Mouse (Mus musculus): ENCODE data around the gene Olfr1045.
"Not testable (repeated sequence)": the region's sequence is repeated elsewhere in the genome, so short reads cannot be mapped to it uniquely, and the experiment has no call there.

Olfr1045 gene

DNA sequence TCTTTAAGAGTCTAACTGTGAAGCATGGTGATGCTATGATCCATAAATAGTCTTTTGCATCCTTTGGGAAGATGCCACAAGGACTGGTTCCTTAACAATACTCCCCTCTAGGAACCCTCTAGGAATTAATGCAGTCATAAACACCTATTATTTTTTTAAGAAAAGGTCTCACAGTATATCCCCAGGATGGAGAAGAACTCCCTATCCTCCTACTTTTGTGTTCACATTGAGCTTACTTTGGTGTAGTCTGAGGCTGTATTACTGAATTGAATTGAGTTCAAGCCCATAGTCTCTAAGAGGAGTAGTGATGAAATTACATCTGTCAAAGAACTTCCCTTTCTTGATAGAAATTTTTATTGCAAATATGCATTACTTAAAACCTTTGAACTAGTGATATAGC is at the start of gene Olfr1045:
TSS of gene Olfr1045 (minus strand) at position 101 of the 400 bp plus-strand sequence.
- no peak for DNase-seq (ENCODE audit: low spot score)

DNA sequence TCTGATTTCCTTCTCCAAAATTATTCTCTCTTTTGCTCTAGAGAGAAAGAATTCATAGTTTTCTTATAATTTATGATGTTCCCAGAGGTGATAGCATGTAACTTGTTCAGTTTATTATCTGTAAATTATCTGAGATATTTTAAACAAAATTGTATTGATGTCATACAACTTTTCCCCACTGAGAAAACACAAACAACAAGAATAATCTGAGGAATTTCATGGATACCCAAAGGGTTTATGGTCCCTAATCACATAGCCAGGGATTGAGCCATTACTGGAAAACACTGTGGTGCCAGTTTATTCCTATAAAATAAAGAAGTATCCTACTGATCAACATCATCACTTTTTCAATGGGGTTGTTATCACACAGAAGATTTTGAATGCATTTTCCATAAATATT is 37.4 kb upstream of the Olfr1045 start, which contains the start of gene Olfr1048:
TSS of gene Olfr1048 (minus strand) at position 101 of the 400 bp plus-strand sequence.
- DNase-seq (ENCODE audit: low spot score), result no peak

GRCm38 (mm10) chr2:86231301-86231700 is 28.5 kb upstream of the Olfr1045 start, which contains the start of gene Olfr1047:
TSS of gene Olfr1047 (minus strand) at chr2:86231401.
- DNase-seq (ENCODE audit: low spot score), result no peak

GRCm38 (mm10) chr2:86219214-86219613 is 16.4 kb upstream of the Olfr1045 start, which contains the start of gene Olfr1046:
TSS of gene Olfr1046 (minus strand) at chr2:86219314.
- no peak for DNase-seq (ENCODE audit: low spot score)

DNA sequence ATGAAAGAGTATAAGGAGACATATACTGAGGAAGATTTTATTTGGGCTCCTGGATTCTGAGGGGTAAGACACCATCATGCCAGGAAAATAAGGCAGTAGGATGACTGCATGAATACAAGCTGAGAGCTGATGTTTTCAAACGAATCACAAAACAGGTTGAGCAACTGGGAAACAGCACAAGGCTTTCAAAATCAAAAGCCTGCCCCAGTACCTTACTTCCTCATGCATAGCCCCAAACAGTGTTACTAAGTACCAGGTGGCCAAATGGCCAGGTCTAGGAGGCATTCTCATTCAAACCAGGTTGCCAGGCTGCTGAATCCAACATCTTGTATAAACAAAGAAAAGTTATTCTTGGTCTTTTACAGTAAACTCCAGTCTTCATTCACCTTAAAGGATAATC is 6.9 kb downstream of the Olfr1045 start:
- DNase-seq (ENCODE audit: low spot score), result no peak

DNA sequence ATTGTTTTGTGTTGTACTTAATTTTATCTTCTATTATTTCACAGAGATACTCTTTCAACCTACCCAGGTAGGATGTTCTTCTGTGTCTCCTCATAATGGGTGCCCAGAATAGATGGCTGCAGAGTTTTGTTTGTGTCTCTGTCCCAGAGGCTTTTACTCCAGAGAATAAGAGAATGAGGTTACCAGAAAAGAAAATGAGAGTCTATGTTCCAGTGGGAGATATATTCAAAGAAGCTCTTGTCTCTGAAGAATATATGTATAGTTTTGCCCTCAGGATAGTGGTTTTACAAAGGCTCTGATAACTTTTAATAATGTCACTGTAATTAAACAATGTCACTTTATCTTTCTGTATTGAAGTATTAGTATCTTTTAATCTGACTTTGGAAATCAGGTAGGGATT is 17.2 kb downstream of the Olfr1045 start, which contains the start of gene Olfr52:
TSS of gene Olfr52 (minus strand) at position 101 of the 400 bp plus-strand sequence.
- DNase-seq (ENCODE audit: low spot score), result no peak

GRCm38 (mm10) chr2:86179950-86180349 is 22.9 kb downstream of the Olfr1045 start:
- DNase-seq (ENCODE audit: low spot score), result no peak

DNA sequence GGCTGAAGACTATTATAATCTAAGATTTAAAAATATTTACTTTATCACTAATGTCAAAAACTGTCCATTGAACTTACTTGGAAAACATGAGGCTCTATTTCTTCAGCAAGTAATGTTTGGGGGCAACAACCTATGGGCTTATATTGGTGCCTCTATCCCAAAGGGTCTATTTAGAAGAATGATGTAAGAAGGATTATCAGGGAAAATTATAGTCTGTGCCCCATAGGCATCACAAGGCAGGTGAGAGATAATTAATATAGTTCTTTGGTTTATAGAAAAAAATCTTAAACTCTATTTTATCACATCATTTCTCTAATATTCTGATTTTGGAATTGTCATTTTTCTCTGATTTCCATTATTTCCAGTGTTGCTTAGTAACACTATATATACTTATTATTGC is 25.1 kb downstream of the Olfr1045 start, which contains the start of gene Olfr1044:
TSS of gene Olfr1044 (minus strand) at position 101 of the 400 bp plus-strand sequence.
- DNase-seq (ENCODE audit: low spot score), result no peak

DNA sequence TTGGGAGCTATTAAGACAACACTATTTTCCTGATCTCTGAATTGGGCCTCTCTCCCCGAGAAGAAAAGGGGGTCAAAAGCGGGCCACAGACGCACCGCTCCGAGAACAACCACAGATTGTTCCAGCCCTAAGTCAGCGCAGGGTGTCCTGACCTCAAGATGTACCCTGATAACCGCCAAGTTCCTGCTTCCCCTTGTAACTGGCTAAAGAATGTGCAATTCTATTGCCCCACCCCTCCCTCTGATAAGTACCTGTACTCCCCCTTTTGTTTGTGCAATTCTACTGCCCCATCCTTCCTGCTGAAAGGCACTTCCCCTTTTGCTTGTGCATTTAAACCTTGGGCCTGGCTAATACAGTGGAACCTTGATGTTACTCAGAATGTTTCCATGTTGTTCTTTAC is 27.4 kb downstream of the Olfr1045 start:
- not testable (repeated sequence) for DNase-seq (ENCODE audit: low spot score)

GRCm38 (mm10) chr2:86167422-86167821 is 35.4 kb downstream of the Olfr1045 start, which contains the start of gene Olfr1043:
TSS of gene Olfr1043 (minus strand) at chr2:86167522.
- no peak for DNase-seq (ENCODE audit: low spot score)

DNA sequence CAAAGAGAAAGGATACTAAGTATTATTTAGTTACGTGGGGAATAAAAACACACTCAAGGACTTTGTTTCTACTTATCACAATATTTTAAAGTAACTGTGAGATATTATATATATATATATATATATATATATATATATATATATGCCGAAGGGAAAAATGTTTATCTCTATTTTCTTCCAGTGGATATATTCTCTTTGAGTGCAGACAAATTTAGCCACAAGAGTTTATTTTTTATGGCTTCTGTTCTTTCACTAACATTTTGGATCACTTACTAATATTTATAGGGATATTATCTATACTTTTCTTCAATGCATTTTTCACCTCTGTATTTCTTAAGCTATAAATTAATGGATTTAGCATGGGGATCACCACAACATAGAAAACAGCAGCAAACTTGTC is 41.1 kb downstream of the Olfr1045 start, which contains the start of gene Olfr1042:
TSS of gene Olfr1042 (minus strand) at position 101 of the 400 bp plus-strand sequence.
- DNase-seq (ENCODE audit: low spot score), result no peak

DNA sequence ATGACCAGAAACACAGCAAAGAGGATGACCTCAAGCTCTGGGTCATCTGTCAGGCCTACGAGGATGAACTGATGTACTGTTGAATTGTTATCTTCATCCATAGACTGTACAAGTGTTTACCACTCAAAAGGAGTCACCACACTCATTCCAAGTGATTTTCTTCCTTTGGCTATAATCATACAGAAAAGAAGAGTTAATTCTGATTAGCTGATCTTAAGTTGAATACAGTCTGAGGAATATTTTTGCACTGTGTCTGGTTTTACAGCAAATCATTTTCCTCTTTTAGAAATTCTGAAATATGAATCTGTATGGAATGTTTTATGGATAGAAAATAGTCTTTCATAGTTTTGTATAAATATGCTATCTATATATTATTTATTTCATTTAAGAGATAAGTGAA is 56.2 kb downstream of the Olfr1045 start, which contains the start of gene Olfr1040:
TSS of gene Olfr1040 (minus strand) at position 101 of the 400 bp plus-strand sequence.
- no peak for DNase-seq (ENCODE audit: low spot score)
